Mouse (Mus musculus) cerebellum, adult 11-12 months (tissue): ENCODE measurements around the gene Rinl.
A peak's percentile ranks its signal among the peaks of the same experiment; 100 is the strongest.

Experiments used
- DNase-seq: peaks from one replicate; pipeline ENCODE4 v3.0.0; 2022

Gene Rinl

GRCm38 (mm10) chr7:28810107-28811066 is 21.6 kb downstream of the Rinl start:
- DNase-seq, result peak; percentile 100

DNA sequence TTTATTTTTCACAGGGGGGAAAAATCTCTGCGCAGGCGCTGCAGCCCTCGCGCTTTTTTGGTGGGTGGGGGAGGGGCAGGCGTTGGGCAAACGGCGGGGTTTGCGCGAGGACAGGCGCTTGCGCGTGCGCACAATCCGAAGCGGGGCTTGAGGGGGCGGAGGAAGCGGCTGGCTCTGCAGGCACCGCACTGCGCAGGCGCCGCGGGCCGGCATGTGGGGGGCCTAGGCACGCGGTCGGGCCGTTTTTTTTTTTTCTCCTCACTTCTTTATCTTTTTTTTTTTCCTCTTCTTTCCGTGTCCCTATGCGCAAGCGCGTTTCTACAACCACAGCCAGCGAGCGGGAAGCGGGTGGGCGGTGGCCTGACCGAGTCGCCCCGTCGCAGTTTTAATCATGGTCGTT is 22.5 kb downstream of the Rinl start:
- peak; percentile 94 for DNase-seq

DNA sequence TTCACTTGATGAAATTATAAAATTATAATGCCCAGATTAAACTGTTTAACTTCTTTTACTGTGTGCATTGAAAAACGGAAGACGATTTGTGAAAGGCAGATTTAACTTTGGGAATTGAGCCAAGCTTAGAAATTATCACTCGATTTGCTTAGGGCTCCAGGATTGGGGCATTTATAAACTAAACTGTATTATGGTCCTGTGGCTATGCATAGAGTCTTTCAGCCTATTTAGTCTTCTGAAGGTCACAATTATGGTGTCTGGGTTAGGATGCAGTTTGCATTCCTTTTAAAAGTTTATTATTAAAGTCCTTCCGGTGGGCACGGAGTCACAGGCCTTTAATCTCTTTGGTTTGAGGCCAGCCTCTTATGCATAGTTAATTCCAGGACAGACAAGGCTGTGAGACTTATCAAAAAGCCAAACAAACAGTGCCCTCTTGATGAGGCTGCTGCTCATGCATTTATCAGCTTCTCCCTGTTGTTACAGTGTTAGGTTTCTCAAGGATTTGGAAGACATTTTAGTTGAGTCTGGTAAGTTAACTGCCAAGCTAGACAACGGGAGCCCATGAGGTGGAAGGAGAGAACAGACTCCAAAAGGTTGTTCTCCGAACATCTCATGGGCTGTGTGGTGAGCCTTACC is 23.0 kb downstream of the Rinl start:
- peak; percentile 40 for DNase-seq

GRCm38 (mm10) chr7:28812436-28812835 is 23.7 kb downstream of the Rinl start:
- peak; percentile 51 for DNase-seq

GRCm38 (mm10) chr7:28812949-28813348 is 24.2 kb downstream of the Rinl start:
- no peak for DNase-seq

GRCm38 (mm10) chr7:28814306-28815034 is 25.7 kb downstream of the Rinl start:
- no peak for DNase-seq

- DNase-seq, result peak; percentile 22
Observed at GRCm38 (mm10) chr7:28815230-28815629, 26.5 kb downstream of the Rinl start.

DNA sequence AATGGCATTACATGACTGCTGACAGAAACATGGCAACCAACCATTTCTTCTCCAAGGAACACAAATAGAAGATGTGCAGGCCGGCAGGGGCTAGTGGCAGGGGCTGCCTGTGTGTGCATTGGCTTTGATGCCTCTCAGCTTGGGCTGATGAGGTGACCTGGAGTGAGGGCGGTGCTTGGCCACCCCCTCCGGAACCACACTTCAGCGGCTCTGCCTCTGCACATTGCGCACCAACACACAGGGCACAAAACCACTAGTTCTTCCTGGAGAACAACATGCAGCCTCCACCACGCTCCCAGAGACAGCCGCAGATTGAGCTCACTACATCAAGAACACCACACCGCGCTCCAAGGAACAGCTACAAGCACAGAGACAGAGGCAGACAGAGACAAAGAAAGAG is 27.4 kb downstream of the Rinl start:
- peak; percentile 27 for DNase-seq

DNA sequence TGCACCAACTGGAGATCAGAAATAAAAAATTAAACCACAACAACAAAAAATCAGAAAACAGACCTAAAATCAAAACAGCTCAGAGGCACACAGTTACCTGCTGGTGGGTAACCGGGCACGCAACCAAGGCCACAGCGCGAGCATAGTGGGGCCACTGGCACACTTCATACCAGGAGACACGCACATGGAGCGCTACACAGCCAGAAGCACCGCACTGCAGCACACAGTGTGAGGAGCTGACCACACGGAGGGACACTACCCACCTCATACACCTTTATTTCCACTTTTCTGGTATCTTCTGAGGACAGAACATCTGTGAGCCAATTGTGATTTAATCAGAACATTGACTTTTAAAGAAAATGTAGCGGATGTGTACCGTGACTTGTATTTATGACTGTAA is 28.2 kb downstream of the Rinl start:
- peak; percentile 39 for DNase-seq

DNA sequence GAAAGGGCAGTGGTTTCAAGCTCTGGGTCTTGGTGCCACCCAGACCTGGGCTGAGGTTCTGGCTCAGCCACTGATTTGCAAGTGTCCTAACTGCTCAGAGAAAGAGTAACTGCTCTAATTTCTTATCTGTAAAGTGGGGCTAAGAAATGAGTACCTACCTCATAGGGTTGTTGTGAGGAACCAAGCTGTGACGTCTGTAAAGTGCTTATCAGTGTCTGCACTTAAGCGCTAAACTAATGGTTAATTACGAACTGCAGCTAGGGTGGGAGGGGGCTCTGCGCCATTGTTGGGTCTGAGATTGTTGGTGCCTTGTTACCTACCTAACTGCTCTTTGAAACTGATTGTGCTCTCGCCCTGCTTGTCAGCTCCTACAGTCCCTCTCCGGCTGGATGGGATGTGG is 28.8 kb downstream of the Rinl start:
- DNase-seq, result no peak

- DNase-seq, result peak; percentile 22
Observed at GRCm38 (mm10) chr7:28817957-28818356, 29.2 kb downstream of the Rinl start.

GRCm38 (mm10) chr7:28818436-28818835 is 29.7 kb downstream of the Rinl start:
- peak; percentile 46 for DNase-seq

DNA sequence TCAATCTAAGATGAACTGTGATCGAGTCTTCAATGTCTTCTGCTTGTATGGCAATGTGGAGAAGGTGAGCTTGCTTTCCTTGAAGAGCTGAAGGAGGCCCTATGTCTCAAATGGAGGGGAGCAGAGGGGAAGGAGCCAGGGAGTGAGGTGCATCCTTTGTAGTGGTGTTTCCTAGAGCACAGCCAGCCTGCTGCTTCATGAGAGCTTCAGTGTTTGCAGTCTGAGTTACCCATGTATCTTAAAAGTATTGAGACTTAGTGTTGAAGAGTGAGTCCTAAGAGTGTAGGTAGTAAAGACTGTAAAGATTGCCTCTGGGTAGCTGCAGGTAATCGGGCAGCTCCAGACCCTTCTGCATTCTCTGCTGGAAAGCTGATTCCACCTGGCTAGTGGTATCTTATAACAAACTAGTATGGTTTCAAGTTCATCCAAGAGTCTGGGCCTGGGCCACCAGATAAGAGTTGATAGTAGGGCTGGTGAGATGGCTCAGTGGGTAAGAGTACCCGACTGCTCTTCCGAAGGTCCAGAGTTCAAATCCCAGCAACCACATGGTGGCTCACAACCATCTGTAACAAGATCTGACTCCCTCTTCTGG is 30.2 kb downstream of the Rinl start:
- DNase-seq, result no peak

- no peak for DNase-seq
Observed at GRCm38 (mm10) chr7:28819571-28819970, 30.8 kb downstream of the Rinl start.

DNA sequence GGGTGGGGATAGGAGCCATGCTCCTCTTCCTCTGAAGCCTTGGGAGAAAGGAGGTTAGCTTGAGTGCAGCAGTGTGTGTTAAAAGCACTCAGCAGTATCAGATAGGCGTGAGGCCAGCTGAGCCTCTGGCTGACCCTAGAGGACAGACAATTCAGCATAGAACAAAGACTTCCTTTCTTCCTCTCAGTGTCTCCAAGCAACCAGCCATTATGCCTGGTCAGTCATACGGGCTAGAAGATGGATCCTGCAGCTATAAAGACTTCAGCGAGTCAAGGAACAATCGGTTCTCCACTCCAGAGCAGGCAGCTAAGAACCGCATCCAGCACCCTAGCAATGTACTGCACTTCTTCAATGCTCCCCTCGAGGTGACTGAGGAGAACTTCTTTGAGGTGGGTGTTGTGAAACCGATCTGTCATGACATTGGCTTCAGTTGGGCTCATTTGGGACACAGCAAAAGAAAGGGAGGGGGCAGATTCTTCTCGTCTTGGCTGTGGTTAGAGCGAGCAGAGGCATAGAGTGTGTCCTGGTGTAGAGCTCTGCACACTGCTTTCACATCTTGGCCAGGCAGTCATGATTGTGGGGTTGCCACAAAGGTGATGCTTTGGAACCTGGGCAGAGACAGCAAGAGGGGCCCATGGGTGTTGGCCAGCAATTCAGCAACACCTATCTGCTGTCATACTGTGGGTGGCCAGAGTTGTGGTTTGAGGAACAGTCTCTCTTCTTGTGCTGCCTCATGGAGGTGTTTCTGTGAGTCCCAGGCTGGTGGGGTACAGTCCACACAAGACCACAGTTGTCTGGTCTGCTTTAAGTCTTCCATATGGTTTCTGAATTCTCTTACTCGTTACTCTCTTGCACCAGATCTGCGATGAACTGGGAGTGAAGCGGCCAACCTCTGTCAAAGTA is 31.8 kb downstream of the Rinl start:
- no peak for DNase-seq

DNA sequence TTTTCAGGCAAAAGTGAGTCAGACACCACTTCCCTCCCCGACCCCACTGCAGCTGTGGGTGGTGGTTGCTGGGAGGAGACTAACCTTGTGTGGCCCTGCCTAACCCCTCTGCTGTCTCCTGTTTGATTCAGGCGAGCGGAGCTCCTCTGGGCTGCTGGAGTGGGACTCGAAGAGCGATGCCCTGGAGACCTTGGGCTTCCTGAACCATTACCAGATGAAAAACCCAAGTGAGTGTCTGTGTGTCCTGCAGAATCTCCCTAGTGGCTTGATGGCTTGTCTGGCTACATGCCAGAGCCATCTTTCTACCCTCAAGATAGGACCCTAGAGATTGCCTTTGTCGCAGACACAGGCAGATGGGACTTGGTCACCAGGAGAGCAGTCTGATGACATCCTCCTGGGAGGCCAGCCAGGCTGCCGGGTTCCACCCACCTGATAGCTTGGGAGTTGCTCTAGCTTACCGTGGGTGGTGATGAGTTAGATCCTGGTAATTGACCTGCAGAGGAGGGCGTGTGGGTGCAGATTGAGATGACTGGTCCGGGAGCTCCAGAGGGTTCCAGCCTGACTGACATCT is 32.6 kb downstream of the Rinl start:
- DNase-seq, result peak; percentile 80

- no peak for DNase-seq
Observed at GRCm38 (mm10) chr7:28822556-28822955, 33.8 kb downstream of the Rinl start.

DNA sequence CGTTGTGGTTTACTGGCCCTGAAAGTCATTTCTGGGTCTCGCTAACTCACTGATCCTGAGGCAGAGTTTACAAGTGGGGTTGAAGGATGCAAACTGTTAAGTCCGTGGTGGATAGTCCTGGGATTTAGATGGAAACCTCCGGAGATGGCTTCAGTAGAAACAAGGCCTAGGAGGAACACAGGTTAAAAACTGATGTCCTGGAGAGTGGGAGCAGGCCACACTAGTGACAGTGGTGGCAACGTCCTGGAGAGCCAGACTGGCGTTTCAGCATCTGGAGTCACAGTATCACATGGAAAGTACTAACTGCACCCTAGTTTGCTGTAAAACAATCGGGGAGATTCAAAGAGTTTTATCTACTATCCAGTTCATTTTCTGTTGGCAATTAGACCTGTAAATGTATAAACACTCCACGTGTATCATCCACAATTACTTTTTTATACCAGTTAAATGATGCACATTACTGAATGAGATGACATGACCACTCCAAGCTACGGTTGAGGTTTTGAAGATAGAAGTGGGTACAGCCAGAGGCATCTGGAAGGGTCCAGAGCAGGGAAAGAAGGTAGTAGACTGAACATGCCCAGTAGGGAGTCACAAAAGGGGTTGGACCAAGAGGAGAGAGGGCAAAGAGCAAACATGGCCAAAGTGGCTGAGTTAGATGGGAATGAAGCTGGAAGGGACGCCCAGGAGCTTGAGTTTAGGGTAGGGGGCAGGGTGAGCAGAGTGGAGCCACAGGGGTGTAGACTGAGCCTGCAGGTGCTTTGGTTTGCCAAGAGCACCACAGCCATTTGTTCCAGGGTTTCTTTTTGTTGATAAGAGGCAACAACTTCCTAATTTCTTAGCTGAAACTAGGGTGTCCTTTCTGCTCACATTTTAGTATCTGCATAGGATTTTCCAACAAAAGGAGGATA is 34.5 kb downstream of the Rinl start:
- DNase-seq, result no peak

DNA sequence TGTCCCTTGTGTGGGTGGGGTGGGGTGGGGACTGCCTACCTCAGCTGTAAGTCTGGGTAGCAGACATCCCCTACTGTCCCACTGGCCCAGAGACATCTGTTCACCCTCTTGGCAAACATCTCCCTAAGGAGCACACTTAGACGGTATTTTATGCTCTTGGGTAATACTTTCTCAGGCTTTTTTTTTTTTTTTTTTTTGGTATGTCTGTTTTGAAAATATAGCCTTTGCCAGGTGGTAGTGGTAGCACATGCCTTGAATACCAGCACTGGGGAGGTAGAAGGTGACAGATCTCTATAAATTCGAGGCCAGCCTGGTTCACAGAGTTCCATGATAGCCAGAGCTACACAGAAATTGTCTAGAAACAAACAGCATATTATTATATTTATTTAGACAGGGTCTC is 35.2 kb downstream of the Rinl start:
- DNase-seq, result no peak

GRCm38 (mm10) chr7:28824941-28825685 is 36.3 kb downstream of the Rinl start, which contains the start of gene Ech1:
Ech1 (plus strand) TSS chr7:28825217.
- peak; percentile 86 for DNase-seq
